ENCODE assay signal across 21 mouse cellular contexts in the genomic region with DNA sequence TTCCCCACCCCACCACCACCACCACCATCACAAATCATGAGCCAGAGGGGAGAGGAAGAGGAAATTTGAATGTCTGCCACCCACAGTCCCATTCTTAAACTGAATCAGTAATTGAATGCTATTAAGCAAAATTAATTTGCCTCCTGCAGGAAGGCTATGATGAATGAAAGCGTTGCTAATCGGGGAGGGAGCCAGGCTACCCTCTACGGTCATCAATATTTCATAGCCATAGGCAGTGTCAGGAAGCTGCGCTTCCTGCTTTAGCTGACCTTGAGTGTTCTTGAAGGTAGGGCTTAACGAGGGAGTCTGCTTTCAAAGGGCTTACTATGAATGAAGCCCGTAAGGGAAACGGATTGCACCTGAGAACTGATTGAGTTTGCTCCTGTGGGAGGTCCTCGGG. TPM values are rescaled to one million over a fixed set of nuclear protein-coding genes. Genes with fewer than 3 reads are reported as not detected.
DNase-seq lines count a peak whose midpoint lies in the region; ATAC-seq and TF ChIP-seq lines count a peak whose summit lies in the region.
"Had no signal": no experiment of that assay in that cellular context is flagged by ENCODE, and none has a peak within 500 bp of the region (broad histone marks: within the 10 kb centered on the region; RNA-seq: fewer than 3 reads in every experiment).

No protein-coding gene starts in this region.

- TF ChIP-seq EP300 in heart, postnatal 0 days (IDR thresholded peaks at IDR 0.05; ENCODE audit: low read depth) = no peak

- no peak for ATAC-seq in heart, postnatal 0 days (ENCODE audit: insufficient read depth, low read depth)
- ATAC-seq in midbrain, embryonic 16.5 days = no peak
- ATAC-seq: inflammation-experienced regulatory T-cells, adult 6 months had no signal

- no peak overlapping the region for H3K4me3 ChIP-seq in heart, embryonic 10.5 days
- no peak overlapping the region for H3K4me3 ChIP-seq in heart, postnatal 0 days (ENCODE audit: low read depth, low read length)
- no peak overlapping the region for H3K4me3 ChIP-seq in midbrain, embryonic 16.5 days (ENCODE audit: low read depth, low read length)
- H3K4me3 ChIP-seq: forebrain, embryonic 12.5 days; gastrocnemius, adult 2 months; lung, embryonic 15.5 days; stomach, embryonic 15.5 days had no signal

- H3K27ac ChIP-seq in heart, embryonic 10.5 days = peak overlapping the region; percentile 82
- 0 out of 2 replicates have a peak overlapping the region, but pooled peaks have one; percentile 21 for H3K27ac ChIP-seq in heart, postnatal 0 days (ENCODE audit: low read depth)
- peak overlapping the region; percentile 39; the same call in 1 of the 2 replicates for H3K27ac ChIP-seq in midbrain, embryonic 16.5 days (ENCODE audit: low read length)
- H3K27ac ChIP-seq: forebrain, embryonic 12.5 days; gastrocnemius, adult 2 months; liver, embryonic 14.5 days; lung, embryonic 15.5 days; macrophage; stomach, embryonic 15.5 days had no signal

- 69% methylated on average over 8 of the region's 8 CpGs for WGBS in heart, embryonic 10.5 days
- WGBS in heart, postnatal 0 days = 60% methylated on average over 8 of the region's 8 CpGs
- 22% methylated on average over 8 of the region's 8 CpGs for WGBS in midbrain, embryonic 16.5 days

- no peak overlapping the region for H3K9ac ChIP-seq in heart, postnatal 0 days (replicated peaks; ENCODE audit: low read depth, low read length)
- H3K9ac ChIP-seq in midbrain, embryonic 16.5 days (ENCODE audit: low read depth, low read length) = no peak overlapping the region
- H3K9ac ChIP-seq: forebrain, embryonic 12.5 days; liver, embryonic 14.5 days; lung, embryonic 15.5 days; stomach, embryonic 15.5 days had no signal

- no peaks in the 10 kb centered on the region for H3K27me3 ChIP-seq in heart, embryonic 10.5 days (ENCODE audit: insufficient read depth, poor library complexity, severe bottlenecking)
- no peaks in the 10 kb centered on the region for H3K27me3 ChIP-seq in heart, postnatal 0 days (ENCODE audit: control insufficient read depth, insufficient read depth, low read length)
- H3K27me3 ChIP-seq in midbrain, embryonic 16.5 days (ENCODE audit: control insufficient read depth, insufficient read depth, low read depth, low read length) = no peaks in the 10 kb centered on the region
- H3K27me3 ChIP-seq: forebrain, embryonic 12.5 days; lung, embryonic 15.5 days; stomach, embryonic 15.5 days had no signal

- DNase-seq in heart, embryonic 10.5 days (ENCODE audit: low spot score) = no peak
- DNase-seq in heart, adult 11 months = no peak
- DNase-seq in heart, postnatal 0 days (ENCODE audit: low spot score) = no peak
- DNase-seq in heart, postnatal 14 days = no peak
- DNase-seq in brain, embryonic 14.5 days (ENCODE audit: low read depth) = peak; percentile 64
- DNase-seq in urinary bladder, postnatal 4 days (ENCODE audit: low spot score in 2 of 2) = no peak
- DNase-seq in left cerebral cortex, adult 8-10 months (ENCODE audit: low spot score in 2 of 2) = no peak
- DNase-seq: cerebellum, adult 9-10 months; gastrocnemius, adult 2 months; kidney, adult 2 months; kidney, postnatal 10 days; right cerebral cortex, postnatal 14 days; thymus, adult 18-20 months; thymus, postnatal 4 days had no signal

- peaks cover 91% of the 10 kb centered on the region for H3K4me1 ChIP-seq in heart, embryonic 10.5 days
- H3K4me1 ChIP-seq in heart, postnatal 0 days (ENCODE audit: control insufficient read depth, insufficient read depth) = peaks cover 42% of the 10 kb centered on the region
- H3K4me1 ChIP-seq in midbrain, embryonic 16.5 days (ENCODE audit: control insufficient read depth, insufficient read depth, low read length) = peaks cover 23% of the 10 kb centered on the region
- H3K4me1 ChIP-seq: lung, embryonic 15.5 days; stomach, embryonic 15.5 days had no signal

- intact Hi-C loops in heart, postnatal 14 days (cut with DNase I) = loop anchor here (5.0 kb wide), 1 partner anchor 175 kb away; no protein-coding TSS in a partner anchor

- H3K9me3 ChIP-seq in heart, embryonic 10.5 days = no peaks in the 10 kb centered on the region
- no peaks in the 10 kb centered on the region for H3K9me3 ChIP-seq in heart, postnatal 0 days (replicated peaks; ENCODE audit: control insufficient read depth, low read length)
- H3K9me3 ChIP-seq in midbrain, embryonic 16.5 days (replicated peaks; ENCODE audit: control insufficient read depth, low read length, poor library complexity, severe bottlenecking) = no peaks in the 10 kb centered on the region
- H3K9me3 ChIP-seq: forebrain, embryonic 12.5 days; lung, embryonic 15.5 days; stomach, embryonic 15.5 days had no signal

- TF ChIP-seq POLR2A in brain, embryonic 14.5 days (IDR thresholded peaks at IDR 0.05; ENCODE audit: borderline replicate concordance, extremely low read depth, insufficient read depth, insufficient read length, poor library complexity, severe bottlenecking) = no peak

- H3K4me2 ChIP-seq in heart, postnatal 0 days (ENCODE audit: low read depth, low read length) = no peak overlapping the region
- H3K4me2 ChIP-seq in midbrain, embryonic 16.5 days (ENCODE audit: low read length) = no peak overlapping the region
- H3K4me2 ChIP-seq: forebrain, embryonic 12.5 days; lung, embryonic 15.5 days; stomach, embryonic 15.5 days had no signal

- no peak for TF ChIP-seq CTCF in heart, postnatal 0 days (IDR thresholded peaks at IDR 0.05; ENCODE audit: low read depth)
- TF ChIP-seq CTCF in brain, embryonic 14.5 days (IDR thresholded peaks at IDR 0.05; ENCODE audit: borderline replicate concordance, extremely low read depth, insufficient read depth, insufficient read length) = no peak

- H3K36me3 ChIP-seq in heart, embryonic 10.5 days = peaks cover 51% of the 10 kb centered on the region
- peaks cover 16% of the 10 kb centered on the region; the same call in 1 of the 2 replicates for H3K36me3 ChIP-seq in heart, postnatal 0 days (replicated peaks; ENCODE audit: control insufficient read depth, insufficient read depth, low read length)
- no peaks in the 10 kb centered on the region; the same call in none of the 2 replicates for H3K36me3 ChIP-seq in midbrain, embryonic 16.5 days (ENCODE audit: control insufficient read depth, insufficient read depth, low read length)

RNA-seq across cellular contexts. Expression of a gene that starts 38.7 kb away (rescaled TPM):
- polyA plus RNA-seq in heart, embryonic 10.5 days (2016; fragmentation: Nextera tagmentation; extraction: Ambion mirVana) = 44.7 and 51.8 TPM in 2 replicates
- 24.9 and 31.4 TPM in 2 replicates for total RNA-seq in heart, postnatal 0 days (2014; rRNA removed; ENCODE audit: low replicate concordance)
- 17.7 and 18.6 TPM in 2 replicates for polyA plus RNA-seq in heart, postnatal 0 days (2015; fragmentation: Nextera tagmentation; extraction: Ambion mirVana)
- total RNA-seq in heart, postnatal 14 days (2021) = 10 to 100 TPM in 1 of 2 experiments, 1 to 10 TPM in 1; 7.9 to 11.9 TPM
- polyA plus RNA-seq in brain, embryonic 14.5 days (2012; rRNA removed) = 56.1 and 93.6 TPM in 2 replicates
- 148 and 164 TPM in 2 replicates for polyA plus RNA-seq in midbrain, embryonic 16.5 days (2015; fragmentation: Nextera tagmentation; extraction: Ambion mirVana)
- 100 to 1,000 TPM; 207 to 245 (median 229) TPM for total RNA-seq in left cerebral cortex, adult 8-10 months (2022)

RNA-seq across cellular contexts. Expression of a gene that starts 54.8 kb away (rescaled TPM):
- 35.9 and 37.4 TPM in 2 replicates for polyA plus RNA-seq in heart, embryonic 10.5 days (2016; fragmentation: Nextera tagmentation; extraction: Ambion mirVana)
- 42.2 and 69.4 TPM in 2 replicates for total RNA-seq in heart, postnatal 0 days (2014; rRNA removed; ENCODE audit: low replicate concordance)
- 19.1 and 20.3 TPM in 2 replicates for polyA plus RNA-seq in heart, postnatal 0 days (2015; fragmentation: Nextera tagmentation; extraction: Ambion mirVana)
- 10 to 100 TPM; 39.2 to 41.7 TPM for total RNA-seq in heart, postnatal 14 days (2021)
- 34.1 and 35.3 TPM in 2 replicates for polyA plus RNA-seq in brain, embryonic 14.5 days (2012; rRNA removed)
- 34.9 and 43.6 TPM in 2 replicates for polyA plus RNA-seq in midbrain, embryonic 16.5 days (2015; fragmentation: Nextera tagmentation; extraction: Ambion mirVana)
- 10 to 100 TPM; 47.0 to 55.6 (median 48.1) TPM for total RNA-seq in left cerebral cortex, adult 8-10 months (2022)

Comparison
In these comparisons a context has a peak if more than half of its experiments do, and no peak if none do; other contexts are left out.
1. H3K27ac ChIP-seq: peak in every context shown above with its lines; median percentile 82 in heart, embryonic 10.5 days; 39 in midbrain, embryonic 16.5 days; 21 in heart, postnatal 0 days.